Mouse (Mus musculus) limb, embryonic 13.5 days (tissue): Measurements from ENCODE around the gene Ntan1. TPM values are rescaled to one million over a fixed set of nuclear protein-coding genes. Genes with fewer than 3 reads are reported as not detected.

Experiments used
- ATAC-seq: fragments of 200-750 bp; cut with Nextera tagmentation; 2 replicates; pipeline ENCODE4 v1.8.0; 2017; ENCODE audit warnings: low read depth, moderate number of reproducible peaks, moderate TSS enrichment; ENCODE audit not compliant: low FRiP score
- H3K27ac ChIP-seq: fragments of 300-500 bp; sonication (generic); 2 replicates; pipeline ENCODE4 v1.5.1; 2015; ENCODE audit warnings: inconsistent platforms, mild to moderate bottlenecking, moderate library complexity
- H3K27me3 ChIP-seq: fragments of 300-500 bp; sonication (generic); 2 replicates; pipeline ENCODE4 v1.6.1; 2015; ENCODE audit warnings: mild to moderate bottlenecking, inconsistent platforms
- H3K36me3 ChIP-seq: fragments of 300-500 bp; sonication (generic); 2 replicates; pipeline ENCODE4 v1.6.1; 2015; ENCODE audit warnings: inconsistent platforms, mild to moderate bottlenecking, moderate library complexity
- H3K4me1 ChIP-seq: fragments of 300-500 bp; sonication (generic); 2 replicates; pipeline ENCODE4 v1.6.1; 2015; ENCODE audit warnings: inconsistent platforms
- H3K4me2 ChIP-seq: fragments of 300-500 bp; sonication (generic); replicated peaks from 2 replicates; pipeline ENCODE4 v1.6.1; 2015; ENCODE audit warnings: inconsistent platforms, mild to moderate bottlenecking, moderate library complexity
- H3K4me3 ChIP-seq: fragments of 300-500 bp; sonication (generic); 2 replicates; pipeline ENCODE4 v1.5.1; 2015; ENCODE audit warnings: moderate library complexity, mild to moderate bottlenecking, inconsistent platforms
- H3K9ac ChIP-seq: fragments of 300-500 bp; sonication (generic); 2 replicates; pipeline ENCODE4 v1.6.1; 2015; ENCODE audit warnings: mild to moderate bottlenecking, inconsistent platforms
- H3K9me3 ChIP-seq: fragments of 300-500 bp; sonication (generic); 2 replicates; pipeline ENCODE4 v1.6.1; 2016; ENCODE audit warnings: inconsistent platforms
- WGBS: fragments of 180-500 bp; shearing (Covaris S2); methylation state at CpG from one replicate; pipeline ENCODE4 v1.1.7; 2015; 5-methylcytosine and 5-hydroxymethylcytosine counted together
- polyA plus RNA-seq: library from polyadenylated mRNA; unstranded; fragments of >200 nt; fragmentation: Nextera tagmentation; extraction: Ambion mirVana; gene quantifications from 2 replicates; pipeline ENCODE4 v1.2.1, GENCODE M21; 2015

The Ntan1 gene
- polyA plus RNA-seq, 1 experiment from 2014 or later, result 208 TPM

- peaks cover 95% of the 10 kb centered on the region for H3K36me3 ChIP-seq
Observed at GRCm38 (mm10) chr16:13807616-13808015, 11.0 kb upstream of the Ntan1 start.

DNA sequence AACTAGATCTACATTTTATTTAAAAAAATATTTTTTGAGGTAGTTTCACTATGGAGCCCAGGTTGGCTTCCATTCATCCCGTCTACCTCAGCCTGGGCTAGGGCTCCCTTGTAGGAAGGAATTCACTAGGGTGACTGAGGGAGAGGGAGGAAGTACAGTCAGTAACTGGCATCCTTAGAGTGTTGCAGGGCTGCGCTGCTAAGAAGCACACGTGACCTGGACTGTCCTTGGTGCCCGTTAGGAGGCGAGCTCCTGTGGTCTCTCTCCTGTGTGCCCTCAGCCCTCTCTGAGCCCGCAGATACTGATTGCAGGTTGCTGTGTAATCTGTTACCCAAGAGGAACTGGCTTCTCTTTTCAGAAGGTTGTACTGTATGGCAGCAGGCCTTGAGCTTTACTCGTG lies 10.2 kb upstream of the Ntan1 start:
- WGBS, result 91% methylated on average over 7 of the region's 7 CpGs
- H3K4me1 ChIP-seq, result no peaks in the 10 kb centered on the region
- H3K9ac ChIP-seq, result no peak overlapping the region
- no peaks in the 10 kb centered on the region for H3K9me3 ChIP-seq
- H3K27ac ChIP-seq, result no peak overlapping the region
- H3K36me3 ChIP-seq, result peaks cover 97% of the 10 kb centered on the region
- no peak overlapping the region for H3K4me3 ChIP-seq
- ATAC-seq, result no peak
- no peaks in the 10 kb centered on the region for H3K27me3 ChIP-seq
- no peak overlapping the region for H3K4me2 ChIP-seq

More at GRCm38 (mm10) chr16:13807616-13808015, 11.0 kb upstream of the Ntan1 start:
- H3K9ac ChIP-seq, result no peak overlapping the region
- ATAC-seq, result no peak
- no peak overlapping the region for H3K27ac ChIP-seq
- H3K9me3 ChIP-seq, result no peaks in the 10 kb centered on the region
- 96% methylated on average over 4 of the region's 4 CpGs for WGBS
- no peaks in the 10 kb centered on the region for H3K4me1 ChIP-seq
- no peak overlapping the region for H3K4me2 ChIP-seq
- H3K4me3 ChIP-seq, result no peak overlapping the region
- H3K27me3 ChIP-seq, result no peaks in the 10 kb centered on the region

- H3K4me3 ChIP-seq, result no peak overlapping the region
- H3K36me3 ChIP-seq, result peaks cover 89% of the 10 kb centered on the region
- no peaks in the 10 kb centered on the region for H3K27me3 ChIP-seq
- no peaks in the 10 kb centered on the region for H3K9me3 ChIP-seq
- 93% methylated on average over 6 of the region's 6 CpGs for WGBS
- H3K4me1 ChIP-seq, result no peaks in the 10 kb centered on the region
- ATAC-seq, result no peak
- H3K27ac ChIP-seq, result no peak overlapping the region
- H3K4me2 ChIP-seq, result no peak overlapping the region
- no peak overlapping the region for H3K9ac ChIP-seq
Observed at GRCm38 (mm10) chr16:13812152-13812551, 6.5 kb upstream of the Ntan1 start.

- H3K4me2 ChIP-seq, result no peak overlapping the region
- no peak for ATAC-seq
- no peak overlapping the region for H3K4me3 ChIP-seq
- H3K36me3 ChIP-seq, result peaks cover 80% of the 10 kb centered on the region
- H3K27ac ChIP-seq, result no peak overlapping the region
- H3K9me3 ChIP-seq, result no peaks in the 10 kb centered on the region
- no peaks in the 10 kb centered on the region for H3K27me3 ChIP-seq
- peaks cover 3% of the 10 kb centered on the region for H3K4me1 ChIP-seq
- H3K9ac ChIP-seq, result no peak overlapping the region
- 94% methylated on average over 3 of the region's 3 CpGs for WGBS
Observed at GRCm38 (mm10) chr16:13813200-13813599, 5.4 kb upstream of the Ntan1 start.

DNA sequence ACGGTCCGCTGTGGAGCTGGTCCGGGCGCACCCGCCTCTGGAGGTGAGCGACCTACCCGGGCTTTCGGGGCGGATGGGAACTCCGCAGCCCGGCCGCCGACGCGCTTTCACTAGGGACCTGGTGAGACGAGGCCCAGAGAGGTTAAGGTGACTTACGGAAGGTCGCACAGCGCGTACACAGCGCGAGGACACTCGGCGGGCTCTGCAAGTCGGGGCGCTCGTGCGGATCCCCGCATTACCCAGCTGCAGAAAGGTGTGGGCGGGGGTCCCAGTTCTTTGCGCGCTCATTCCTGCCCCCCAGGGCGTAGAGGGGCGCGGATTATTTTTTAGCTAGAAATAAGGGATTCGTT lies 724 bp downstream of the Ntan1 start:
- 0% methylated on average over 36 of the region's 36 CpGs for WGBS
- H3K27ac ChIP-seq, result peak overlapping the region; percentile 69
- H3K36me3 ChIP-seq, result peaks cover 29% of the 10 kb centered on the region
- peak overlapping the region; percentile 89 for H3K9ac ChIP-seq
- peak overlapping the region; percentile 78 for H3K4me2 ChIP-seq
- no peaks in the 10 kb centered on the region for H3K27me3 ChIP-seq
- peak; percentile 52 for ATAC-seq
- H3K4me3 ChIP-seq, result peak overlapping the region; percentile 82
- peaks cover 32% of the 10 kb centered on the region for H3K4me1 ChIP-seq
- no peaks in the 10 kb centered on the region for H3K9me3 ChIP-seq

- 35% methylated on average over 12 of the region's 12 CpGs for WGBS
- Histone ChIP-seq H3K4me2 (peak overlapping the region; percentile 78), H3K27ac (peak overlapping the region; percentile 69)
Observed at GRCm38 (mm10) chr16:13819806-13820500, 1.3 kb downstream of the Ntan1 start.

DNA sequence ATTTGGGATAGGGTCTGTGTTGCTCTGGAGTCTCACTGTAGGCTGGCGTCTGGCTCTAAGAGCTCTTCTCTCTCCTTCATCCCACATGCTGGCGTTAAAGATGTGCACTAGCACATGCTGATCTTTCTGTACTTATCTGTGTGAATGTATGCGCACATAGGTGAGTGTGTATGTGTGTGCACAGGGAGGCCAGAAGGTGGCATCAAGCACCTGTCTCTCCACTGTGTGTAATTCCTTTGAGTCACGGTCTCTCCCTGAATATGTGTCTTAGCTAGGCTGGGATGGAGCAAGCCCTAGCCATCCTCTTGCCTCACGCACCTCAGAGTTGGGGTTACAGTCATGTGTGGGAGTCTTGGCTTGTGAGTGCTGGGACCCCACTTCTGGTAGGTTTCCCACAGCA lies 2.1 kb downstream of the Ntan1 start:
- ATAC-seq, result no peak
- Histone ChIP-seq H3K36me3 (peaks cover 19% of the 10 kb centered on the region), H3K9ac (no peak overlapping the region), H3K9me3 (no peaks in the 10 kb centered on the region), H3K27me3 (no peaks in the 10 kb centered on the region), H3K27ac (no peak overlapping the region), H3K4me1 (peaks cover 36% of the 10 kb centered on the region), H3K4me3 (0 out of 2 replicates have a peak overlapping the region, but pooled peaks have one; percentile 82), H3K4me2 (peak overlapping the region; percentile 78)
- WGBS, result 98% methylated on average over 5 of the region's 5 CpGs

More at GRCm38 (mm10) chr16:13819806-13820500, 1.3 kb downstream of the Ntan1 start:
- Histone ChIP-seq H3K4me3 (peak overlapping the region; percentile 82), H3K9ac (peak overlapping the region; percentile 89), H3K36me3 (peaks cover 26% of the 10 kb centered on the region), H3K4me1 (peaks cover 32% of the 10 kb centered on the region), H3K27me3 (no peaks in the 10 kb centered on the region), H3K9me3 (no peaks in the 10 kb centered on the region)
- ATAC-seq, result no peak

DNA sequence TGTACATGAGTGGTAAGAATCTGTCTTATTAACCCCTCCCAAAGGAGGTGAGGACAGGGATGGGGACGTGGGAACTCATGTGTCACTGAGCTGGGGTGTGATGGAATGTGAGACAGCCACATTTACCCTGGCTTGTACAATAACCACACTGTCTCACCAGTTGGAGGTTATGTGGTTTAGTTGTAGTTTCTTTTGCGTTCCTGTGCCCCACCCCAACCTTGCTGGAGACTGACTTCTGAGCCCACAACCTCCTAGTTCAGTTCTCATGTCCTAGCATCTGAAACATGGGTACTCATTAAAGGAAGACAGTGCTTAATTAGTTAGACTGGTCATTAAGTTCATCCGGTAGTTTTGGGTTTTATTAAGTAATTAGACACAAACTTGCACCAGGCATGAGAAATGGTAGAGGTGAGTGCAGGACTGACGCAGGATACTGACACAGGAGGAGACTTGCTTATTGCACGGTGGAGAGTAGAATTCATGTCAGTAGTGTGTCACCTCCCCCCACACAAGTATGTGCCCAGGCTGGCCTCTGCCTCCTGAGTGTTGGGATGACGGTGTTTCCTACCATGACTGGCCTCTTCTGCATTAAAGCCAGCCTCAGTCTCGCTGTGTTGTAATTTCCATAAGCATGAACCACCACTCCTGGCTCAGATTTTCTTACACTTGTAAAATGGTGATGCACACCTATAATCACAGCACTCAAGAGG lies 7.3 kb downstream of the Ntan1 start:
- H3K27ac ChIP-seq, result no peak overlapping the region
- H3K9me3 ChIP-seq, result no peaks in the 10 kb centered on the region
- peaks cover 26% of the 10 kb centered on the region for H3K4me1 ChIP-seq
- WGBS, result 60% methylated on average over 7 of the region's 7 CpGs
- no peak for ATAC-seq
- no peak overlapping the region for H3K4me2 ChIP-seq
- H3K27me3 ChIP-seq, result no peaks in the 10 kb centered on the region
- peaks cover 48% of the 10 kb centered on the region for H3K36me3 ChIP-seq
- no peak overlapping the region for H3K9ac ChIP-seq
- no peak overlapping the region for H3K4me3 ChIP-seq

GRCm38 (mm10) chr16:13826511-13826910 lies 7.9 kb downstream of the Ntan1 start:
- no peaks in the 10 kb centered on the region for H3K27me3 ChIP-seq
- no peak overlapping the region for H3K4me3 ChIP-seq
- H3K9me3 ChIP-seq, result no peaks in the 10 kb centered on the region
- H3K27ac ChIP-seq, result no peak overlapping the region
- H3K4me2 ChIP-seq, result no peak overlapping the region
- no peak for ATAC-seq
- H3K4me1 ChIP-seq, result peaks cover 24% of the 10 kb centered on the region
- peaks cover 53% of the 10 kb centered on the region for H3K36me3 ChIP-seq
- no peak overlapping the region for H3K9ac ChIP-seq
- WGBS, result 83% methylated on average over 4 of the region's 4 CpGs

- ATAC-seq, result no peak
- 85% methylated on average over 10 of the region's 10 CpGs for WGBS
- no peaks in the 10 kb centered on the region for H3K27me3 ChIP-seq
- no peak overlapping the region for H3K9ac ChIP-seq
- H3K27ac ChIP-seq, result no peak overlapping the region
- H3K4me3 ChIP-seq, result no peak overlapping the region
- H3K9me3 ChIP-seq, result no peaks in the 10 kb centered on the region
- peaks cover 84% of the 10 kb centered on the region for H3K36me3 ChIP-seq
- no peak overlapping the region for H3K4me2 ChIP-seq
- peaks cover 11% of the 10 kb centered on the region; the same call in 1 of the 2 replicates for H3K4me1 ChIP-seq
Observed at GRCm38 (mm10) chr16:13830444-13830843, 11.8 kb downstream of the Ntan1 start.

- no peaks in the 10 kb centered on the region for H3K27me3 ChIP-seq
- no peak overlapping the region for H3K9ac ChIP-seq
- peaks cover 95% of the 10 kb centered on the region for H3K36me3 ChIP-seq
Observed at GRCm38 (mm10) chr16:13831606-13832005, 13.0 kb downstream of the Ntan1 start.

DNA sequence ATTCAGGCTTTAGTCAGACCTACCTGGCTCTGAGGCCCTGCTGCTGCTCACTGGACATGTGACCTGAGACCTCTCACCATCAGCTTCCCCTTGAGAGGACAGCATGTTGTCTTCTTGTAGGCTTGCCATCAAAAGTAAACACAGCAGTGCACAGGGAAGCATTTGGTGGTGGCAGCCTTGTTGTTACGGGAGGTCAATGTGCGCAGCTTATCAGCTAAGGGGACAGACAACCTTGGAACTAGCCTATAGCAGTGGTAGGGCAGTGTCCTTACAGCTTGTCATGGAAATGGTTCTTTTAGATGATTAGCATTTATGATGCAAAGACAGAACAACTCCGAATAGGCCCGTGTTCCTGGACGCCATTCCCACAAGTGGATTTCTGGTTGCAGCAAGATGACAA lies 15.7 kb downstream of the Ntan1 start:
- ATAC-seq, result no peak
- peaks cover 99% of the 10 kb centered on the region for H3K36me3 ChIP-seq

More at GRCm38 (mm10) chr16:13831606-13832005, 13.0 kb downstream of the Ntan1 start:
- WGBS, result 84% methylated on average over 5 of the region's 5 CpGs
- Histone ChIP-seq H3K4me3 (no peak overlapping the region), H3K4me2 (no peak overlapping the region), H3K4me1 (no peaks in the 10 kb centered on the region; the same call in 1 of the 2 replicates), H3K27ac (no peak overlapping the region), H3K9me3 (no peaks in the 10 kb centered on the region)
- ATAC-seq, result no peak

More for the DNA sequence above, 15.7 kb downstream of the Ntan1 start:
- WGBS, result 90% methylated on average over 5 of the region's 5 CpGs
- Histone ChIP-seq H3K9ac (no peak overlapping the region), H3K4me2 (no peak overlapping the region), H3K27ac (no peak overlapping the region), H3K27me3 (no peaks in the 10 kb centered on the region), H3K4me1 (no peaks in the 10 kb centered on the region), H3K9me3 (no peaks in the 10 kb centered on the region), H3K4me3 (no peak overlapping the region)
